Mouse (Mus musculus) embryonic facial prominence, embryonic 15.5 days (tissue): Measurements from ENCODE around the gene Oxct2a. TPM values are rescaled to one million over a fixed set of nuclear protein-coding genes. Genes with fewer than 3 reads are reported as not detected.
"Not testable (repeated sequence)": the region's sequence is repeated elsewhere in the genome, so short reads cannot be mapped to it uniquely, and the experiment has no call there.

Experiments used
- ATAC-seq: fragments of 200-750 bp; cut with Nextera tagmentation; 2 replicates; pipeline ENCODE4 v1.8.0; 2017; ENCODE audit warnings: low read depth, moderate TSS enrichment; ENCODE audit not compliant: insufficient number of reproducible peaks, low FRiP score, low TSS enrichment
- H3K27ac ChIP-seq: fragments of 300-500 bp; sonication (generic); replicated peaks from 2 replicates; pipeline ENCODE4 v1.5.1; 2015; ENCODE audit warnings: mild to moderate bottlenecking, inconsistent platforms
- H3K27me3 ChIP-seq: fragments of 300-500 bp; sonication (generic); 2 replicates; pipeline ENCODE4 v1.6.1; 2015; ENCODE audit warnings: inconsistent platforms
- H3K36me3 ChIP-seq: fragments of 300-500 bp; sonication (generic); 2 replicates; pipeline ENCODE4 v1.6.1; 2015; ENCODE audit warnings: mild to moderate bottlenecking, inconsistent platforms
- H3K4me1 ChIP-seq: fragments of 300-500 bp; sonication (generic); 2 replicates; pipeline ENCODE4 v1.6.1; 2015; ENCODE audit warnings: inconsistent platforms
- H3K4me2 ChIP-seq: fragments of 300-500 bp; sonication (generic); replicated peaks from 2 replicates; pipeline ENCODE4 v1.6.1; 2015; ENCODE audit warnings: mild to moderate bottlenecking, inconsistent platforms
- H3K4me3 ChIP-seq: fragments of 300-500 bp; sonication (generic); replicated peaks from 2 replicates; pipeline ENCODE4 v1.5.1; 2015; ENCODE audit warnings: mild to moderate bottlenecking, inconsistent platforms
- H3K9ac ChIP-seq: fragments of 300-500 bp; sonication (generic); 2 replicates; pipeline ENCODE4 v1.6.1; 2015; ENCODE audit warnings: inconsistent platforms
- H3K9me3 ChIP-seq: fragments of 300-500 bp; sonication (generic); replicated peaks from 2 replicates; pipeline ENCODE4 v1.6.1; 2016; ENCODE audit warnings: inconsistent platforms
- whole genome bisulfite sequencing: fragments of 180-500 bp; shearing (Covaris S2); methylation state at CpG from one replicate; pipeline ENCODE4 v1.1.7; 2015; 5-methylcytosine and 5-hydroxymethylcytosine counted together
- polyA plus RNA-seq: library from polyadenylated mRNA; unstranded; fragments of >200 nt; fragmentation: Nextera tagmentation; extraction: Ambion mirVana; gene quantifications from 2 replicates; pipeline ENCODE4 v1.2.1, GENCODE M21; 2015

The Oxct2a gene
- polyA plus RNA-seq, 1 experiment from 2014 or later, result 0.21 TPM

DNA sequence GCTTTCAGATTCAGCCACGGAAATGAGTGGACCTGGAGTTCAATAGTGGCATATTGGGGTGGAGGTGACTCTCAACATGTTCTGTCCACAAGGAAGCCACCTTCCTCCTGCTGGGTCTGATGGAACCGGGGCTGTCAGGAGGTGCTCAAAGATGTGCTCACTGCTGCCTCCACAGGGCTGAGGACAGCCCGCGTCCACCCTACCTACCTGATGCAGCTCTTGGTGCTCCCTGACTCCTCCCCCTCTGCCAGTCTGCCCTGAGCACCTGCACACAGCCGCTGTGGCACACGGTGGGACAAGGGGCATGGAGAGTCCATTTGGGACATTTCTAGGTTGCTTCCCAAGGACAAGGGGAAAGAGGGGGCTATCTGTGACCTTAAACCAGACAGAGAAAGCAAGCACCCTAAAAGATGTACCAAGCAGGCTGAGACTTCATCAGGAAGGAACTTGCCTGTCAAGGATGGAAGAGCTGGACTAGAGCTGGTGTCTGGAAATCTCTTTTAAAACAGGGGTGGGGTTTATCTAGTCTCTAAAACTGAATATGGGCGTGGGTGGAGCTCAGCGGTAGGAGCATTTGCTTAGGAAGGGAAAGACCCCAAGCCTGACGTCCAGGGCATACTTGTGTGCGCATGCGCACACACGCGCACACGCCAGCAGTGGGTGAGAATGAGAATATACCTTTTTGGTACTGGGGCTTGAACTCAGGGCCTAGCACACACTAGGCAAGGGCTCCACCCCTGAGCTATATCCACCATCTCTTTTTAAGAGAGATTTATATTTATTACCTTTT, 12.6 kb upstream of the Oxct2a start:
- 64% methylated on average over 14 of the region's 14 CpGs for WGBS
- Histone ChIP-seq H3K4me3 (no peak overlapping the region), H3K27me3 (peaks cover 9% of the 10 kb centered on the region), H3K9me3 (no peaks in the 10 kb centered on the region), H3K36me3 (no peaks in the 10 kb centered on the region), H3K9ac (no peak overlapping the region), H3K4me1 (no peaks in the 10 kb centered on the region), H3K27ac (no peak overlapping the region), H3K4me2 (no peak overlapping the region)
- ATAC-seq, result no peak

DNA sequence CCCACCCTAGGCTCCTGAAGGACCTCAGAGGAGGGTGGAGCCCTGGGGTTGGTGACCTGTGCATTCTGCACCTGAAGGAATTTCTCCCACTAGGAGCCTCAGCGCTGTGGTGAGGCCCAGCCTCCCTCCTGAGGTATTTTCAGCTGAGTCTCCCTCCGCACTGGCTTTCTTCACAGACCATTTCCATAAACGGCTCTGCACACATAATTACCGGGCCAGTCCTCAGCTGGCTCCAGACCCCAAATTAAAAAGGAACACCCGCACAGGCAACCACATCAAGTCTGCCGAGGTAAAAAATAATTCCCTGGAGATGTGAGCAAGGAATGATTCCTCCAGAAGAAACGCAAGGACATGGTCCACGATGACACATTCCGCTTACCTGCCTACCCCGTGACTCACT, 11.8 kb upstream of the Oxct2a start:
- ATAC-seq, result 0 out of 2 replicates have a peak, but pooled peaks have one; percentile 34
- H3K27ac ChIP-seq, H3K27me3 ChIP-seq, H3K4me2 ChIP-seq, H3K4me1 ChIP-seq, H3K9ac ChIP-seq, H3K4me3 ChIP-seq, H3K36me3 ChIP-seq, H3K9me3 ChIP-seq: not testable (repeated sequence)
- 60% methylated on average over 10 of the region's 10 CpGs for WGBS

DNA sequence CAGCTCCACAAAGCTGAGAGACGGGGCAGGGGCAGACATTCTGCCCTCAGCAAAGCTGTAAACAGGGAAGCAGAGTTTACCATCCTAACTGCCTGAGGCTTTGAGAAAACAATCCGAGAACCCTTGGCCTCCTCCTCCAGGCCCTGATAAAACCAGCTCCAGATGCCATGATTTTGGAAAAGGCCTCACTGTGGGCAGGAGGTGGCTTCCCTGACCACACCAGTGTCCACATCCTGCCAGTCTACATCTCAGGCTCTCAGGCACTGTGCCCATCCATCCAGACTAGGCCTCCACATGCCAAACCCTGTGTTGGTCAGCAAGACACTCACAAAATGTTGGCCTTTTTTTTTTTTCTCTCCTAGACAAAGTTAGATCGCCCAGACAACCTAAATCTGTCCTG, 10.7 kb upstream of the Oxct2a start:
- H3K9ac ChIP-seq, result no peak overlapping the region
- H3K4me3 ChIP-seq, result no peak overlapping the region
- no peak overlapping the region for H3K4me2 ChIP-seq
- no peaks in the 10 kb centered on the region for H3K27me3 ChIP-seq
- ATAC-seq, result 0 out of 2 replicates have a peak, but pooled peaks have one; percentile 59
- WGBS, result 42% methylated on average over 3 of the region's 3 CpGs
- H3K36me3 ChIP-seq, result no peaks in the 10 kb centered on the region
- no peak overlapping the region for H3K27ac ChIP-seq
- H3K4me1 ChIP-seq, result no peaks in the 10 kb centered on the region
- no peaks in the 10 kb centered on the region for H3K9me3 ChIP-seq

DNA sequence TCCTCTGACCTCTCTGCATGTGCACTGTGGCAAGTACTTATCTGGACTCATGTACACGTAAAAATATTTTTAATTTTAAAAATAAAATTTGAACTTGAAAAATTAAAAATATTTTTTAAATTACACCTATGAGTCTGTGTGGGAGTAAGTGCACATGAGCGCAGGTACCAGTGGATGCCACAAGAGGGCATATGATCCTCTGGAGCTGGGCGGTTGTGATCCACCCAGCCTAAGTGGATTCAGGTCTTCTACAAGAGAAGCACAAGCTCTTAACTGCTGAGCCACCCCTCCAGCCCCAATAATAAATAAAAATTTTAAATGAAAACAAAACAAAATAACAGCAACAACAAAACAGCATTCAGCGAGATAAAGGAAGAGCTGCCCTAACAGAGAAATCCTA, 9.7 kb upstream of the Oxct2a start:
- Histone ChIP-seq H3K9me3 (no peaks in the 10 kb centered on the region), H3K36me3 (no peaks in the 10 kb centered on the region), H3K4me1 (no peaks in the 10 kb centered on the region), H3K27me3 (no peaks in the 10 kb centered on the region), H3K27ac (no peak overlapping the region), H3K4me2 (no peak overlapping the region), H3K4me3 (no peak overlapping the region), H3K9ac (no peak overlapping the region)
- WGBS, result 94% methylated on average over 4 of the region's 4 CpGs
- ATAC-seq, result no peak

DNA sequence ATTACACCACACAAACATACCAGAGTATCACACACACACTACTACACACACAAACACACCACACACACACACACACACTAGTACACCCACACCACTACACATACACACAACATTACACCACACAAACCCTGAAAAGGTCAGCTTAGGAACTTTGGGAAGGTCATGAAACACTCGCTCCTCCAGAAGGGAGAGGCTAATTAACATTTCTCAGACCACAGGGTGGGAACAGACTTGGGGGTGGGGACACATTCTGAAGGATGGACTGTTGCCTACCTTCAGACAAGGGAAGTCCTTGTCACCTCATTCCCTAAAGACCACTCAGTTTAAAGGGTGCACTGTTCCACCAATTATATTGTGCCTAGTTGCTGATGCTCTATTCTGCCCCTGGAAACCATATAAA, 8.5 kb upstream of the Oxct2a start:
- ATAC-seq, H3K4me2 ChIP-seq, H3K27ac ChIP-seq, H3K9me3 ChIP-seq, H3K4me1 ChIP-seq, H3K27me3 ChIP-seq, H3K4me3 ChIP-seq, H3K36me3 ChIP-seq, H3K9ac ChIP-seq: not testable (repeated sequence)
- 79% methylated on average over 1 of the region's 1 CpGs for WGBS

DNA sequence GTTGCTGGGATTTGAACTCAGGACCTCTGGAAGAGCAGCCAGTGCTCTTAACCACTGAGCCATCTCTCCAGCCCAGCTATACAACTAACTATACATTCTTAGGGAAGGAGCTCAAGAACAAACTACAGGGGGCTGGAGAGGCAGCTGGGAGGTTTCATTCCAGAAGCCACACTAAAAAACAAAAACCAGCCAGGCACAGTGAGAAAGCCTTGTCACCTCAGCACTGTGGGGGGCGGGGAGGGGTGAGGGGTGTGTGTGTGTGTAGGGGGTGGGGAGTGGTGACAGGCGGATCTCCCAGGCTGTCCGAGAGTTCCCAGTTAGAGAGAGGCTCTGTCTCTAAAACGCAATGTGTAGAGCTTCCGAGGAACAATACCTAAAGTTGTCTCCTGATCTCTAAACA, 7.9 kb upstream of the Oxct2a start:
- 56% methylated on average over 5 of the region's 5 CpGs for WGBS
- no peaks in the 10 kb centered on the region for H3K27me3 ChIP-seq
- no peaks in the 10 kb centered on the region for H3K36me3 ChIP-seq
- no peaks in the 10 kb centered on the region for H3K9me3 ChIP-seq
- H3K27ac ChIP-seq, result no peak overlapping the region
- ATAC-seq, result no peak
- H3K4me3 ChIP-seq, result no peak overlapping the region
- no peaks in the 10 kb centered on the region; the same call in 1 of the 2 replicates for H3K4me1 ChIP-seq
- no peak overlapping the region for H3K9ac ChIP-seq
- no peak overlapping the region for H3K4me2 ChIP-seq

DNA sequence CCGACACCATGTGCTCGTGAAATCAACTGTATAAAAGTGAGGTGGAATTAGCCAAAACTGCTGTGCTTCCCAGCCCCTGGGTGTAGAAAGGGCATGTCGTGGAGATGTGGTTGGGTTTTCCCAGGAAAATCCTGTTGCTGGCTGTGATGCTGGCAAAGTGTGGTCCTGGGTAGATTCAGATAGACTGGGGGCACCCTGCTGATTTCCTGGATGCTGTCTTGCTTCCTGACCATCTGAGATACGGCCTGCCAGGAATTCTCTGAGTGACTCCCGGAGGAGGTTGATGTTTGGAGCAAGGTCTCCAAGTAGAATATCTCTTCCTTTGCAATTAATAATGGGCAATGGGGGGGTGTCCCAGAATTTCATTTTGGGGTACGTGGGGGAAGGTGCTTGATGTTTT, 5.5 kb upstream of the Oxct2a start:
- no peaks in the 10 kb centered on the region for H3K36me3 ChIP-seq
- H3K9ac ChIP-seq, result no peak overlapping the region
- peaks cover 4% of the 10 kb centered on the region; the same call in 1 of the 2 replicates for H3K4me1 ChIP-seq
- H3K27me3 ChIP-seq, result no peaks in the 10 kb centered on the region; the same call in 1 of the 2 replicates
- H3K9me3 ChIP-seq, result no peaks in the 10 kb centered on the region
- no peak overlapping the region for H3K27ac ChIP-seq
- no peak for ATAC-seq
- H3K4me2 ChIP-seq, result no peak overlapping the region
- no peak overlapping the region for H3K4me3 ChIP-seq
- WGBS, result 73% methylated on average over 6 of the region's 6 CpGs

DNA sequence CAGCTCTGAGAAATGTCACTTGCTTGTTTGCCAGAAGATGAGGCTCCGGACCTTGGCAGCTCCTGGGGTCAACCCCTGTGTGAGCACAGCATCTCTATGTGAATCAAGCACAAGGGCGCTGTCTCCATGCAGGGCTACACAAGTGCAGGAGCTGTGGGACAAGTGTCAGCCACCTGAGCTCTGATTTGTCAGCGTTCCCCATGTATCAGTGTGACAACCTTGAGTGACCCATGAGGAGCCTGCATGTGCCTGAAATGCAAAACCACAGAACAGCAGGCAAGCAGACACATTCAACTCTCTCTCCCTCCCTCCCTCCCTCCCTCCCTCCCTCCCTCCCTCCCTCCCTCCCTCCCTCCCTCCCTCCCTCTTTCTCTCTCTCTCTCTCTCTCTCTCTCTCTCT, 4.2 kb upstream of the Oxct2a start:
- 53% methylated on average over 3 of the region's 3 CpGs for WGBS
- peaks cover 8% of the 10 kb centered on the region for H3K27me3 ChIP-seq
- peaks cover 4% of the 10 kb centered on the region; the same call in 1 of the 2 replicates for H3K4me1 ChIP-seq
- H3K9ac ChIP-seq, result no peak overlapping the region
- no peak overlapping the region for H3K27ac ChIP-seq
- H3K9me3 ChIP-seq, result no peaks in the 10 kb centered on the region
- H3K4me2 ChIP-seq, result no peak overlapping the region
- no peaks in the 10 kb centered on the region for H3K36me3 ChIP-seq
- no peak overlapping the region for H3K4me3 ChIP-seq
- no peak for ATAC-seq

DNA sequence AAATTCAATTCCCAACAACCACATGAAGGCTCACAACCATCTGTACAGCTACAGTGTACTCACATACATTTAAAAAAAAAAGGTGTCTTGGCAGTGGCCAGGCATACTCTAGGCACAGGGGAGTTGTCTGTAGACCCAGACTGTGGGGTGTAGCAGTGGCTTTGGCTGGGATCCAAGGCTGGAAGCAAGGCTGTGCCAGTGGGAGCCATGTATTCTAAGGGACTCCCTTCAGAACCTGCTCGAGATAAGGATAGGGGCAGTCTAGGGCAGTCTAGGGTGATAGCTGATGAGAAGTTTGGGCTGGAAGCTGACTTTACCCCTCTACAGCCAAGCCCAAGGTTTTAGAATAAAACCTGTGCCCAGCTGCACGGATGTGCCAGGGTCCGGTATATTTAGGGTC, 2.7 kb upstream of the Oxct2a start:
- H3K4me2 ChIP-seq, result no peak overlapping the region
- WGBS, result 66% methylated on average over 3 of the region's 3 CpGs
- H3K27me3 ChIP-seq, result peaks cover 16% of the 10 kb centered on the region
- no peak overlapping the region for H3K9ac ChIP-seq
- H3K4me1 ChIP-seq, result peaks cover 4% of the 10 kb centered on the region; the same call in 1 of the 2 replicates
- ATAC-seq, result no peak
- no peak overlapping the region for H3K4me3 ChIP-seq
- H3K36me3 ChIP-seq, result no peaks in the 10 kb centered on the region
- H3K27ac ChIP-seq, result no peak overlapping the region
- no peaks in the 10 kb centered on the region for H3K9me3 ChIP-seq

DNA sequence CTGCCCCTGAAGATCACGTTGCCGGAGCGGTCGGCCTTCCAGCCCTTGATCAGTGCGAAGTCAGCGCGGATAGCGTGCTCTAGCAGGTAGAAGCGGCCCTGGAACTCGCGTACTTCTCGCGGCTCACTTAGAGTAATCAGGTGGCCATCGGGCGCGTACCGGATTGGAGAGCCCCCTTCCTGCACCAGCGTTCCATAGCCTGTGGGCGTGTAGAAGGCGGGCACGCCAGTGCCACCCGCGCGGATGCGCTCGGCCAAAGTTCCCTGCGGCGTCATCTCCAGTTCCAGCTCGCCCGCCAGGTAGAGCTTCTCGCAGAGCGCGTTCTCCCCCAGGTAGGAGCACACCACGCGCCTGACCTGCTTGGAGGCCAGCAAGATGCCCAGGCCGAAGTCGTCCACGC, 524 bp downstream of the Oxct2a start:
- WGBS, result 12% methylated on average over 29 of the region's 38 CpGs
- H3K9me3 ChIP-seq, ATAC-seq, H3K9ac ChIP-seq, H3K27ac ChIP-seq, H3K4me1 ChIP-seq, H3K36me3 ChIP-seq: not testable (repeated sequence)
- Histone ChIP-seq H3K4me3 (peak overlapping the region; percentile 30), H3K4me2 (peak overlapping the region; percentile 48), H3K27me3 (peaks cover 16% of the 10 kb centered on the region)

DNA sequence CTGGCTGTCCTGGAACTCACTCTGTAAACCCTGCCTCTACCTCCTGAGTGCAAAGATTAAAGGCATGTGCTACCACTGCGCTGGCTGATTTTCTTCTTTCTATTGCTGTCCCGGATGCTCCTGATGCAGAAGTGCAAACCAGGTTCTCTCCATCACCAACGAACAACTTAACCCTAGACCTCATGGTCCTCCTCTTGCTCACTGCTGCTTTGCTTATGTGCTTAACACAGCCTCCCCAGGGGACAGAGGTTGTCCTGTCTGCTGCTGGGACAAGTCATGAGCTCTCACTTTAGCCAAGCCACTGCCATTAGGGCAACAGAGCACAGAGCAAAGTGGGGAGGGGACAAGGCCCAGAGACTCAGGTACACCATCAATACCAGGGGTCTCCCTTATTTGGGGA, 8.9 kb downstream of the Oxct2a start:
- ATAC-seq, result no peak
- no peak overlapping the region for H3K9ac ChIP-seq
- 75% methylated on average over 3 of the region's 3 CpGs for WGBS
- H3K4me2 ChIP-seq, result no peak overlapping the region
- H3K9me3 ChIP-seq, result no peaks in the 10 kb centered on the region
- H3K36me3 ChIP-seq, result no peaks in the 10 kb centered on the region
- H3K27ac ChIP-seq, result no peak overlapping the region
- H3K27me3 ChIP-seq, result no peaks in the 10 kb centered on the region
- H3K4me3 ChIP-seq, result no peak overlapping the region
- H3K4me1 ChIP-seq, result no peaks in the 10 kb centered on the region

DNA sequence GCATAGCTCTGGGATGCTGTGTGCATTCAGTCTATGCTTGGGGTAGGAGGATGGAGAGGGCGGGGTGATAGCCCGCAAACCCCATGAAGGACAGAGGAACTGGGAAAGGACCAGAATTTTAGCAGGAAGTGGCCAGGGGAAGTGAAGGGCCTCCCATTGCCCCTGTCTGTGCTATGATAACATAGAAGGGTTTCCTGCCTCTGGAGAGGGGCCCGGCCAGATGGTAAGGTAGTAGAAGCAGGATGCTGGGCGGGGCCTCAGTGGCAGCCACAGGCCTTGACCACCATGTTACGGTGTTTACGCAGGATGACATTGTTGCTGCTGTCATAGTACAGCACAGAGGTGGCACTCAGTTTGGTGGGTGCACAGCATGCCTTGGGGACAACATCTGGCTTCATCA, 10.4 kb downstream of the Oxct2a start:
- WGBS, result 84% methylated on average over 6 of the region's 6 CpGs
- Histone ChIP-seq H3K9me3 (no peaks in the 10 kb centered on the region), H3K4me3 (no peak overlapping the region), H3K4me1 (no peaks in the 10 kb centered on the region), H3K4me2 (no peak overlapping the region), H3K27ac (no peak overlapping the region), H3K9ac (no peak overlapping the region), H3K36me3 (no peaks in the 10 kb centered on the region), H3K27me3 (no peaks in the 10 kb centered on the region)
- ATAC-seq, result no peak
